Mouse (Mus musculus) G1E (cell line): ENCODE measurements around the gene Pgm2.

Source experiments
- CTCF ChIP-seq: IDR thresholded peaks from 2 replicates; pipeline ENCODE4 v1.5.1; 2012; ENCODE audit warnings: low read depth, low read length, inconsistent platforms, mixed read lengths
- GATA1 ChIP-seq: IDR thresholded peaks from 2 replicates; pipeline ENCODE4 v1.6.1; 2012; ENCODE audit warnings: borderline replicate concordance, low read length, inconsistent platforms, mixed read lengths
- POLR2AphosphoS5 ChIP-seq: IDR thresholded peaks from 2 replicates; pipeline ENCODE4 v1.6.1; 2012; ENCODE audit warnings: low read depth, low read length, inconsistent platforms; ENCODE audit not compliant: insufficient replicate concordance
- TAL1 ChIP-seq: conservative IDR thresholded peaks from 2 replicates; pipeline ENCODE4 v1.6.1; 2012; ENCODE audit warnings: low read depth, low read length, inconsistent platforms, mixed read lengths

DNA sequence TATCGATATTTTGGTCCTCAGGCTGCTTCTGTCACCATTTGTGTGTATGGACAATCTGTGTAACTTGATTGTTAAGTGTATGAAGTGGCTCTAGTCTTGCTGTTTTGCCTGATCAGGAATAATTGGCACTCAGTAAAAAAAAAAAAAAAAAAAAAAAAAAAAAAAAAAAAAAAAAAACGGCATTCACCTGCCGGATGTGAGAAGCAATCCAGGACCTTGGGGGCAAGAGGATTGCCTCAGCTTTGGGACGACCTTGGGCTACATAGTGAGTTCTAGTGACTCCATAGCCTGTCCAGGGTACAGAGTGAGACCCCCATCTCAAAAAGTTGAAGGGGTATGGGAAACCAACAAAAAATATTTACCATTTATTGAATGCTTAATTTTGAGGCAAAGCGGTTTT, 43.5 kb upstream of the Pgm2 start:
- TF ChIP-seq CTCF (no peak), GATA1 (no peak), POLR2AphosphoS5 (no peak), TAL1 (no peak)
